Mouse (Mus musculus) spleen, adult 2 months (tissue): Measurements from ENCODE around the gene Emp2. TPM values are rescaled to one million over a fixed set of nuclear protein-coding genes. Genes with fewer than 3 reads are reported as not detected.

Experiments used
- DNase-seq, 2 experiments: peaks; one replicate each; pipeline versions ENCODE4 v3.0.0 to v3.0.0-alpha.2; 2012 to 2021; ENCODE audit warnings: low spot score in 2 of 2, low read depth in 1 of 2
- H3K27ac ChIP-seq: fragments of 200-500 bp; 2 replicates; pipeline ENCODE4 v1.5.1; 2012; ENCODE audit warnings: low read length, inconsistent platforms; ENCODE audit not compliant: insufficient read depth
- H3K27me3 ChIP-seq: fragments of 200-500 bp; 2 replicates; pipeline ENCODE4 v1.6.1; 2012; ENCODE audit warnings: mild to moderate bottlenecking, moderate library complexity, low read length, inconsistent platforms; ENCODE audit not compliant: control insufficient read depth, insufficient read depth
- H3K36me3 ChIP-seq: fragments of 200-500 bp; 2 replicates; pipeline ENCODE4 v1.6.1; 2012; ENCODE audit warnings: mild to moderate bottlenecking, low read length, inconsistent platforms; ENCODE audit not compliant: control insufficient read depth, insufficient read depth
- H3K4me1 ChIP-seq: fragments of 200-500 bp; 2 replicates; pipeline ENCODE4 v1.6.1; 2011; ENCODE audit warnings: inconsistent platforms; ENCODE audit not compliant: control insufficient read depth, insufficient read depth, insufficient read length
- H3K4me3 ChIP-seq: fragments of 200-500 bp; 2 replicates; pipeline ENCODE4 v1.5.1; 2011; ENCODE audit warnings: mild to moderate bottlenecking, inconsistent platforms; ENCODE audit not compliant: insufficient read depth, insufficient read length; ENCODE audit errors: extremely low read depth
- CTCF ChIP-seq: fragments of 200-500 bp; IDR thresholded peaks from 2 replicates; pipeline ENCODE4 v1.5.1; 2011; ENCODE audit warnings: mild to moderate bottlenecking, inconsistent platforms; ENCODE audit not compliant: insufficient read depth, insufficient read length, insufficient replicate concordance; ENCODE audit errors: extremely low read depth
- POLR2A ChIP-seq: fragments of 200-500 bp; IDR thresholded peaks from 2 replicates; pipeline ENCODE4 v1.6.1; 2011; ENCODE audit warnings: low read depth, low read length, inconsistent platforms
- WGBS: fragments of 180-500 bp; shearing (Covaris S2); methylation state at CpG from one replicate; pipeline ENCODE4 v1.1.7; 2018; 5-methylcytosine and 5-hydroxymethylcytosine counted together
- polyA plus RNA-seq: library from polyadenylated mRNA; depleted of rRNA; stranded (reverse); fragments of >200 nt; gene quantifications from 2 replicates; pipeline ENCODE4 v1.2.3, GENCODE M21; 2012

Gene Emp2
- polyA plus RNA-seq, 1 experiment: 10.9 TPM

DNA sequence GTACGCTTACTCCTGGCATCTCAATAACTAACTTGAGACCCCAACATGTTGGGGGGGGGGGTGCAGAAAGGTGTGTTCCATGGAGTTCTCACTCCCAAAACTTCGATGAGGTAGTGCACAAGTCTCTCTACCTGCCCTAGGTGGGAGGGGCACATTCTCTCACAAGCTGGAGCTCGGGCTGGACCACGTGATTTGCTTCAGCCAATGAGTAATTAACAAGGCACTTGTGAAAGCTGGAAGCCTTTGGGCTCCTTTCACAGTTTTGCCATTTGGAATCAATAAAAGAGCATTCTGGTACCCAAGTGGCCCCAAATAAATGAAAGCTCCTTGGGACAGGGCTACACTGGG, 3.4 kb upstream of the Emp2 start:
- WGBS: 79% methylated on average over 4 of the region's 4 CpGs
- DNase-seq: no peak

DNA sequence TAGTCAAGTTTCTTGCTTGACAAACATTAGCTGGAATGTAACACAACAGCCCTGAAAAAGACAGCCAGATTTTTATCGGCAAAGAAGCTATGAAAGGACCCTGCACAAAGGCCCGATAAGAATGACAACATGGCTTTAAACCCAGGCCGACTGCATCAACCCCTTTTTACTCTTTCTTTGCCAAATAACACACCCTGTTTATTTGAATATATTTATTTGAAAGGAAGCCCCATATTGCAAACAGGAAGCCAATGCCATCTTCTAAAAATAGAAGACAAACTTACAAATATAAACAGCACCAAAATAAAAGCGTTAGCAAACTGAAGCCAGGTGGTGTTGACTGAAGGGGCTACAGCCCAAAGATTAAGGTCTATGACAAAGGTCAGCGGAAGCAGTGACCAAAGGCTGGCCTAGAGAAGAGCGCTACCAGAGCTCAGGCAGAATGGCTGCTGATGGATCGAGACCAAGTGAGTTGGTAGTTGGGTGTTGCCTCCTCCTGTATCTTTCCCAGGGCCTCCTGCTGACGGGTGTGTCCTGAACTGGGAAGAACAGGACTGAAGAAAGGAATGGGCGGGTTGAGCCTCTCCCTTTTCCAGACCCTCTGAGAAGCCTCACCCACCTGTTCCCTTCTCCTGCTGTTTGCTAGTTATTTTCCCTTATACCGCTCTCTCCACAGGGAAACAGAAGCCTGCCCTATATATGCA, 2.9 kb upstream of the Emp2 start:
- no peaks in the 10 kb centered on the region for H3K36me3 ChIP-seq
- peaks cover 7% of the 10 kb centered on the region for H3K27me3 ChIP-seq
- no peak overlapping the region for H3K4me3 ChIP-seq
- 91% methylated on average over 10 of the region's 10 CpGs for WGBS
- no peak for TF ChIP-seq CTCF
- TF ChIP-seq POLR2A: no peak
- H3K27ac ChIP-seq: no peak overlapping the region
- peaks cover 3% of the 10 kb centered on the region; the same call in 1 of the 2 replicates for H3K4me1 ChIP-seq
- no peak for DNase-seq

More for the DNA sequence above, 3.4 kb upstream of the Emp2 start:
- Histone ChIP-seq H3K4me1 (peaks cover 3% of the 10 kb centered on the region; the same call in 1 of the 2 replicates), H3K36me3 (no peaks in the 10 kb centered on the region), H3K27ac (no peak overlapping the region), H3K4me3 (no peak overlapping the region), H3K27me3 (peaks cover 7% of the 10 kb centered on the region)
- TF ChIP-seq POLR2A (no peak), CTCF (no peak)

- no peak for DNase-seq
- Histone ChIP-seq H3K27me3 (peaks cover 9% of the 10 kb centered on the region), H3K36me3 (no peaks in the 10 kb centered on the region), H3K4me3 (peak overlapping the region; percentile 48; the same call in 1 of the 2 replicates), H3K27ac (0 out of 2 replicates have a peak overlapping the region, but pooled peaks have one; percentile 3), H3K4me1 (peaks cover 3% of the 10 kb centered on the region; the same call in 1 of the 2 replicates)
- WGBS: 11% methylated on average over 15 of the region's 15 CpGs
- no peak for TF ChIP-seq POLR2A
Measured at GRCm38 (mm10) chr16:10313226-10313625, 542 bp downstream of the Emp2 start.

- no peak overlapping the region for H3K4me3 ChIP-seq
- no peak for TF ChIP-seq POLR2A
- TF ChIP-seq CTCF: no peak
Measured at GRCm38 (mm10) chr16:10311989-10312388, 1.8 kb downstream of the Emp2 start.

DNA sequence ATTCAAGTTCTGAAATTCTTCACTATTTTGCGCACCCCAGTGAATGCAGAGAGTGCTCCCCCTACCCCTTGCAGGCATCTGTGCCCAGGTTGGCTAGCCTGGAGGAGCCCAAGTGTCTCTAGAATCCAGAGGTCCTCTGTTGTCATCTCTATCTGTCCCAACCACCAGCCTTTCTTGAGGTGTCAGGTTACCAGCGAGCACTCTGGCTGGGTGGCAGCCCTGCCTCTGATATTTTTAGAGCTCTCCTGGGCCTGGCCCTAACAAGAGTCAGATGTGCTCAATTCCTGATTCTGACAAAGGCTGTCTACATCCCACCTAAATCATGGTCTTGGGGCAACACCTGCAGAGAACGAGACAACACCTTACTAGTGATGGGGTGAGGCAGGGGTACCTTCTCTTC, 2.7 kb downstream of the Emp2 start:
- Histone ChIP-seq H3K4me3 (no peak overlapping the region), H3K27ac (no peak overlapping the region), H3K36me3 (no peaks in the 10 kb centered on the region), H3K4me1 (peaks cover 4% of the 10 kb centered on the region; the same call in 1 of the 2 replicates), H3K27me3 (peaks cover 9% of the 10 kb centered on the region)
- WGBS: 71% methylated on average over 3 of the region's 3 CpGs
- DNase-seq: no peak
- TF ChIP-seq POLR2A (no peak), CTCF (no peak)

More at GRCm38 (mm10) chr16:10311989-10312388, 1.8 kb downstream of the Emp2 start:
- peaks cover 3% of the 10 kb centered on the region; the same call in 1 of the 2 replicates for H3K4me1 ChIP-seq
- no peak overlapping the region for H3K27ac ChIP-seq
- H3K27me3 ChIP-seq: peaks cover 9% of the 10 kb centered on the region
- no peak for DNase-seq
- 47% methylated on average over 4 of the region's 4 CpGs for WGBS
- no peaks in the 10 kb centered on the region for H3K36me3 ChIP-seq

DNA sequence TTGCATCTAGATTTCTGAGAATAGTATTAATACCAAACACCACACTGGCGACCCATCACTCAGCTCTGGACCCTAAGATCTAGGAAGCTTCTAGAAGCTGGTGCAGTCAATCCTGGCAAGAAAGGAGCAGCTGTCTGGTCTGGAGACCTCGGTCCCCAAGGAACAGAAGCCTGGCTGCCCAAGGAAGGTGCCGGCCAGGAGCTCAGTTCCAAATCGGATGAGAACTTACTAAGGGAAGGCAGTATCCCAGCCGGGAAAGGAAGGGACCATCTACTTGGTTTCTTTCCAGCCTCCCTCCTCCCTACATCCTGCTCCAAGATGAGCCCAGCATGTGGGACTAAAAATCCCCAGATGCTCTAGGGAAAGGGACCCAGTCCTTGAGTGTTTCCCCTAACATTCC, 3.3 kb downstream of the Emp2 start:
- H3K4me1 ChIP-seq: peaks cover 7% of the 10 kb centered on the region
- 79% methylated on average over 5 of the region's 5 CpGs for WGBS
- TF ChIP-seq POLR2A (no peak), CTCF (no peak)

GRCm38 (mm10) chr16:10307351-10307750, 6.4 kb downstream of the Emp2 start:
- no peak for DNase-seq
- Histone ChIP-seq H3K4me3 (no peak overlapping the region), H3K27me3 (0 out of 2 replicates have a peak, but pooled peaks cover 2% of the 10 kb centered on the region), H3K36me3 (no peaks in the 10 kb centered on the region), H3K27ac (no peak overlapping the region), H3K4me1 (peaks cover 3% of the 10 kb centered on the region; the same call in 1 of the 2 replicates)
- WGBS: 83% methylated on average over 5 of the region's 5 CpGs
- TF ChIP-seq CTCF: no peak
- no peak for TF ChIP-seq POLR2A

More for the DNA sequence above, 3.3 kb downstream of the Emp2 start:
- no peak overlapping the region for H3K27ac ChIP-seq
- no peaks in the 10 kb centered on the region for H3K36me3 ChIP-seq
- H3K27me3 ChIP-seq: peaks cover 9% of the 10 kb centered on the region
- no peak for DNase-seq
- no peak overlapping the region for H3K4me3 ChIP-seq
